Mouse (Mus musculus) left cerebral cortex, postnatal 4 days (tissue): ENCODE measurements around the gene Jund. TPM values are rescaled to one million over a fixed set of nuclear protein-coding genes. Genes with fewer than 3 reads are reported as not detected.

Experiments
- DNase-seq: peaks from one replicate; pipeline ENCODE4 v3.0.0-alpha.2; 2022
- intact Hi-C: fragments of 180-260 bp; cut with DNase I; formaldehyde crosslinking; loops from one replicate; pipeline ENCODE4 v1.15.1; 2025
- total RNA-seq, 2 experiments: library from RNA; stranded (reverse); gene quantifications; 2 replicates each; pipeline ENCODE4 v1.2.3; 2021

Jund gene
- 100 to 1,000 TPM; 146 to 158 TPM for total RNA-seq

GRCm38 (mm10) chr8:70698310-70699109 lies at the start of gene Jund:
Jund (plus strand) TSS chr8:70698949.
- intact Hi-C loops = no loop called here
- peak; percentile 99 for DNase-seq

GRCm38 (mm10) chr8:70649324-70649723 lies 49.4 kb upstream of the Jund start:
- peak; percentile 92 for DNase-seq
- intact Hi-C loops = no loop called here

DNA sequence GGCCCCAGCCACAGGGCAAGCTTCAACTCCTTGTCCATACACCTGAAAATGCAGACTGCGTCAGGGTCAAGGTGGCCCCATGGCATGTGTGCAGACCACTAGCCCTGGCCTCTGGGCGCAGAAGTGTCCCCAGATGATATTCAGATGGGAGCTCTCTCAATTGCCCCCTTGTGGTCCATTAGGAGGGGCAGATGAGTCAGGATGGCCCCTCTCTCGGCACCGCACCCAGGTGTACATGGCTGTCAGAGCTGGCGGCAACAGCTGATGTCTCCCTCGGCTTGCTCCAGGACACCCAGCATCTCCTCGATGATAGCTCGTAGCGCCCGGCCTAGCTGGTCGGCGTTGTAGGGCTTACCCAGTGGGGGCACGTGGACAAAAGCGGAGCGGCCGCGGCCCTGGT lies 48.4 kb upstream of the Jund start:
- intact Hi-C loops = no loop called here
- DNase-seq = no peak

DNA sequence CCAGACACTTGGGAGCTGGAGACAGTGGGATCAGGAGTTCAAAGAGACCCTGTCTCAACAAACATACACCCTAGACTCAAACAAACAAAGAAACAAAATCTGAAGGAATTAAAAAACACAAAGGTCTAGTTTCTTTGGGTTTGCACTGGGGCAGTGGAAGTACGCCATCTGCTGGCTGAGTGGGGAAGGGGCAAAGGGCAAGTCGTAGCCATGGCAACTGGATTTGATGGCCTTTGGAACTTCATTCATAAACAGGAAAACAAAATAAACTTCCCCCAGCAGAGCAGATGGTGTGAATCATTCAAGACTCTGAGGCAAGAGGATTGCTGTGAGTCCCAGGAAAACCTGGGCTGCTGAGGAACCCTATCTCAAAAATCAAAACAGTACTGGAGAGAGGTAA lies 45.5 kb upstream of the Jund start:
- intact Hi-C loops = no loop called here
- no peak for DNase-seq

DNA sequence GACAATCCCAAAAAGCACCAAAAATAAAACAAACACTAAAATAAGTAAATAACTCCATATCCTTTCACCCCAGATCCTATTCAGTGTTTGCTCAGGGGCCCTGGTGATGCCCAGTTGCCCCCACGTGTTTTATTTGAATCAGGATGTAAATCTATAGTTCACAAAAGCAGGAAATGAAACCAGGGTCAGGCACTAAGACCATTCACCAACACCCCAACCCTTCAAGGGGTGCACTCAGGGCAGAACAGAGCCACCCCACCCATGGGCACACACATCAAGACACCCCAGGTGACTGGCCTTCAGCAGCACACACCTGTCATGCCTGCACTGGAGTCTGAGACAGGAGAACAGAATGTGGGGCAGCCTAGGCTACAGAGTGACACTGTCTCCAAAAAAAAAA lies 44.6 kb upstream of the Jund start:
- intact Hi-C loops = no loop called here

DNA sequence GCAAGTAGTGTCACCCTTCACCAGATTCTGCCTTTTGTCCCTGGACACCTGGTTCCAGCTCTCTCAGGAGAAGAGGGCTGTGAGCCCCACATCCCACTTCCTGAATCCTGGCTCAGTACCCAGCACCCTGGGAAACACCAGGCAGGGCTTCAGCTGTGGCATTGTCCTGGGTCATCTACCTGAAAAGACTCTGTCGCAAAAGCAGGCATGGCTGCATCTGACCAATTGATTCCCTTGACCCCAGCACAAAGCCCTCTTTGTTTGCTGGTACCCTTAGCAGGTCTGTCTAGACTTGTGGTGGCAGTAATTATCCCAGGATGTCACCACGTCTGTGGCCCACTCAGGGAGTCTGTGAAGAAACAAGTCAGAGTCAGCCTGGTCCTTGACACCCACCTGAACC lies 43.3 kb upstream of the Jund start:
- no peak for DNase-seq
- intact Hi-C loops = no loop called here

More for the DNA sequence above, 44.6 kb upstream of the Jund start:
- no peak for DNase-seq

GRCm38 (mm10) chr8:70656193-70656790 lies 42.5 kb upstream of the Jund start:
- DNase-seq = peak; percentile 32
- intact Hi-C loops = no loop called here

- DNase-seq = no peak
- intact Hi-C loops = no loop called here
Observed at GRCm38 (mm10) chr8:70657214-70657613, 41.5 kb upstream of the Jund start.

DNA sequence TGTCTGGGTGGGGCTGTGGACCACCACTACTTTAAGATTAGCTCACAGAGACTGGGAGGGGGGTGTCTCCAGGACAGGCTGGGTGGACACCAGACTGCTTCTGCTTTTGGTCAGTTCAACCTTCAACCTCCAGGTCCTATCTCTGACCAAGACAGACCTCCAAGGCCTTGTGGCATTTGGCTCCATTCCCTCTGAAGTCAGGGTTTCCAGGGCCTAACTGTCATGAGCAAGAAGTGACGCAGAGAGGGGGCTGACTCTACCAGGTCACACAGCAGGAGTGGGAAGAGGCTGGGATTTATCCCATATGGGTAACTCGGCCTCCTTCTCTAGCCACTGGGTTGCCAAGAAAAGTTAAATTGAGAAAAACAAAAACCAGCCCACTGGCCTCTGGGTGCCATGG lies 41.0 kb upstream of the Jund start:
- no peak for DNase-seq
- intact Hi-C loops = no loop called here

DNA sequence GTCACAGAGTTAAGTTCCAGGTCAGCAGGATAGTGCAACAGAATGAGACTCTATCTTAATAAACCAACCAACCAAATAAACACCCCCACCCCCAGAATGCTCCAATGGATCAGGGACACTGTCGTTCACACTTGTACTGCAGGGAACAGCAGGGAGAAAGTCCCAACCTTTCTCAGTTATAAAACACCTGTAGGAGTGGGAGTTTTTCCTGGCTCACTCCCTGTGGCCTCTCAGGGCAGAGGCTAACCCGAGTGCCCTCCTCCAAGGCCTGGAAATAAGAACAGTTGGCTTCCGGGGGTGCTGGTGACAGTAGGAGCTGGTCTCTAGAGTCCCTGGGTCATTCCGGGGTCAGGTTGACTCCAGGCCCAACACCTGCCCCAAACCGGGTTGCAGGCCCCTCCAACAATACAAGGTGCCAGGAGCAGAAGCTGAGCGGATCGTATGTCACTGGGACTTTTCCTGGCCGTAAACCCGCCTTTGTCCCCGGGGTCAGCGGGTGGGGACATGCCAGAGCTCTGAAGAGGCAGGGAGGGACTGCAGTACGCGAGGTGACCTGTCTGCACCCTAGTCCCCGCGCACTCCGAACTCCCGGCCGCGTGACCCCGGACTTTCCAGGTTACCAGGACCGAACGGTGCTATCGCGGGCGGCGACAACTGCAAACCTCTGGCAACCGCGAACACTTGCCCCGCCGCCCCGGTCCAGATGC lies 39.7 kb upstream of the Jund start:
- intact Hi-C loops = no loop called here
- DNase-seq = no peak

DNA sequence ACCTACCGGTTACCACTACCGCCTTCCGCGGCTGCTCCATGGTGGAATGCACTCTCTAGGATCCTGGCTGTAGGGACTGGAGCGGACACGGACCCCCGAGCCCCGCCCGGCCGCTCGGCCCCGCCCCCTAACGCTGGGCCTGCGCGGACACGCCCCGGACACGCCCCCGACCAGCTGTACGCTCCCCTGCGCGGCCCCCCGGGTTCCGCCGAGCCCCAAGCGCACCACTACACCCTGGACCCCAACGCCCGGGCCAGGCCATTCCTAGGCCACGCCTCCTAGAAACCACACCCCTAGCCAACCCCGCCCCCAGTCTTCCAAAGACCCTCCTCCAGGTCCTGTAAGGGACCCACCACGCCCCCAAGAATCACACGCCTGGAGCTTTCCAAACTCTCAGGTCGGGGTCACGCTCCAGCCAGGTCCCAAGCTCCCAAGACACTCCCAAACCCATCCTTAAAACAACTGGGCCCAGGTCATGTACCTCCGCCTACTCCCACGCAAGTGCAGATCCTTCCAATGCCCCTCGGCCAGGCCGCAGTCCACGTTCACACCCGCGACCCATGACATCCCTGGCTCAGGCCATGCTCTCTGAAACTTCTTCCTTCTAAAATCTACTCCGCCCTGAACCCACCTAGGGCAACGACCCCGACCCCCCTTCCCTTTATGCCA lies 39.0 kb upstream of the Jund start:
- DNase-seq = peak; percentile 81
- intact Hi-C loops = no loop called here

GRCm38 (mm10) chr8:70660273-70660725 lies 38.5 kb upstream of the Jund start, which contains the start of gene Pgpep1:
Pgpep1 (minus strand) TSS chr8:70660388.
- intact Hi-C loops = no loop called here
- no peak for DNase-seq

- intact Hi-C loops = no loop called here
- no peak for DNase-seq
Observed at GRCm38 (mm10) chr8:70663691-70664090, 35.1 kb upstream of the Jund start.

GRCm38 (mm10) chr8:70664631-70665030 lies 34.1 kb upstream of the Jund start:
- DNase-seq = no peak
- intact Hi-C loops = no loop called here

DNA sequence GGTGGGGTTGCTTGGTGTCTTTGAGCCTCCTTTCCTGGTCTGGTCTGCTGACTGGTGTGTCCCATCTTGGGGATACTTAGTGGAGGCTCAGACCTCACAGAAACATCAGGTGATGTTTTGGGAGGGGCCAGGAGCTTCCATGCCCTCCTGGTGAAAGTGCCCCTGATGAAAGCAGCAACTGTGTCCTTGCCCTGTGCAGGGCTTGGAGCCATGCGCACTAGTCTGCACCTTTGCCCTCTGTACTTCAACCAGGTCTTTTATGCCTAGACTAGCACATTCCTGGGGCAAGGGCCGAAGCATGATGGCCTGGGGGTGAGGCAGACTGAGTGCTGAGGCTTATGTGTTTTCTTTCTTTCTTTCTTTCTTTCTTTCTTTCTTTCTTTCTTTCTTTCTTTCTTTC lies 33.1 kb upstream of the Jund start:
- intact Hi-C loops = no loop called here

DNA sequence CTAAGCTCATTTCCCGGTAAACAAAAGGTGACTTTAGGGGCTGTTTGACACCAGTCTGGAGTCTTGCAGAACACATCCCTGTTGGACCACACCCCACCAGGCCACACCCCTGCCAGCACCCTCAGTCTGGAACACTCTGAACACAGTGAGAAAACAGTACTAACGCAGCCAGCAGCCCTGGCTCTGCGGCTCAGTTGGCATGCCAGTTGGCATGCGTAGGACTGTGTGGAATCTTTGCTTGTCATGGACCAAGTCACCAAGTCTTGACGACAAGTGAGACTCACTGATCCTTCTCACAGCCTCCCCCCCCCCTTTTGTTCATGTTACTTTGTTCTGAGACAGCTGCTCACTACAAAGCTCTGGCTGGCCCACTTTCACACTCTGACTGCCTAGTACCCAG lies 31.7 kb upstream of the Jund start:
- no peak for DNase-seq
- intact Hi-C loops = no loop called here

More for the DNA sequence above, 33.1 kb upstream of the Jund start:
- DNase-seq = no peak

GRCm38 (mm10) chr8:70671615-70672324 lies 27.0 kb upstream of the Jund start:
- DNase-seq = no peak
- intact Hi-C loops = no loop called here

DNA sequence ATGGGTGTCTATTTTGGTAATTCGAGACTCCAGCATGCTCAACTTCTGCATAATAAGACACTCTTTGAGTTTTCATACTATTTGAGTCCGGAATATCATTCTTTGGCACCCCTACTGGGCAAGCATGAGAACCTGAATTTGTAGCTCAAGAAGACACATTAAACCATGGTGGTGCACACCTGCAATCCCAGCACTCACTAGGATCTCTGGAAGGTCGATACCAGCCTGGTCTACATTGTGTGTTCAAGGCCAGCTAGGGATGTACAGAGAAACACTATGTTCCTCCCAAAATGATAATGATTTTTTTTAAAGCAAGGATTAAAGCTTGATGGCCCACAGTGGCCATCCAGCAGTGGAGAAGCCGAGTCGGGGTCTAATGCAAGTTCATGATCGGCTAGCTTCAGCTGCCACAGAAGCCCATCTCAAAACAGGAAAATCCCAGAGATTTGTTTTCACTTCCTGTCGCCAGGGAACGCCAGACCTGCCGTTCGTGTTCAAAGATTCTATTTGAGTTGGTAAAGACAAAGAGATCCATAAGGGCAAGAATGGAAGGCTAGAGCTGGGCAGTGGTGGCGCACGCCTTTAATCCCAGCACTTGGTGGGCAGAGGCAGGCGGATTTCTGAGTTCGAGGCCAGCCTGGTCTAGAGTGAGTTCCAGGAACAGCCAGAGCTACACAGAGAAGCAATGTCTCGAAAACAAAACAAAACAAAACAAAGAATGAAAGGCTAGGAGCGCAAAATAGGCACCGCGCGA lies 26.2 kb upstream of the Jund start:
- intact Hi-C loops = no loop called here
- no peak for DNase-seq

- intact Hi-C loops = no loop called here
- peak; percentile 97 for DNase-seq
Observed at GRCm38 (mm10) chr8:70673079-70673856, 25.5 kb upstream of the Jund start, which contains the start of gene Lsm4. Lsm4 (plus strand) TSS chr8:70673248.
